Mouse (Mus musculus): ENCODE measurements around the gene Gmds. TPM values are rescaled to one million over a fixed set of nuclear protein-coding genes. Genes with fewer than 3 reads are reported as not detected.

The Gmds gene
- polyA plus RNA-seq, 1 experiment from 2014 or later = 35.6 TPM

- H3K27ac ChIP-seq (replicated peaks; ENCODE audit: low read depth, low read length) = no peak overlapping the region
- H3K36me3 ChIP-seq (replicated peaks; ENCODE audit: control insufficient read depth, insufficient read depth, low read depth, low read length) = no peaks in the 10 kb centered on the region
- ATAC-seq (replicated peaks; ENCODE audit: insufficient number of reproducible peaks, low FRiP score, low TSS enrichment, low read depth) = no peak
- no peak overlapping the region for H3K9ac ChIP-seq (replicated peaks; ENCODE audit: low read length)
- H3K27me3 ChIP-seq (ENCODE audit: control insufficient read depth, insufficient read depth, low read length) = no peaks in the 10 kb centered on the region
- H3K4me2 ChIP-seq (ENCODE audit: low read depth, low read length) = no peak overlapping the region
- H3K4me1 ChIP-seq (ENCODE audit: control insufficient read depth, insufficient read depth, low read length) = no peaks in the 10 kb centered on the region
- DNase-seq (ENCODE audit: low spot score) = no peak
- WGBS = 61% methylated on average over 3 of the region's 3 CpGs
- no peak overlapping the region for H3K4me3 ChIP-seq (ENCODE audit: low read depth, low read length)
- H3K9me3 ChIP-seq (replicated peaks; ENCODE audit: control insufficient read depth, low read length) = no peaks in the 10 kb centered on the region
Observed at GRCm38 (mm10) chr13:32294416-32295195, 43.9 kb downstream of the Gmds start.

GRCm38 (mm10) chr13:32272937-32273496 is 65.5 kb downstream of the Gmds start:
- ATAC-seq (replicated peaks; ENCODE audit: insufficient number of reproducible peaks, low FRiP score, low TSS enrichment, low read depth) (no peak), DNase-seq (ENCODE audit: low spot score) (no peak)
- no peaks in the 10 kb centered on the region for H3K36me3 ChIP-seq (replicated peaks; ENCODE audit: control insufficient read depth, insufficient read depth, low read depth, low read length)
- no peaks in the 10 kb centered on the region for H3K9me3 ChIP-seq (replicated peaks; ENCODE audit: control insufficient read depth, low read length)
- no peak overlapping the region for H3K9ac ChIP-seq (replicated peaks; ENCODE audit: low read length)
- no peak overlapping the region for H3K4me3 ChIP-seq (ENCODE audit: low read depth, low read length)
- H3K4me2 ChIP-seq (ENCODE audit: low read depth, low read length) = no peak overlapping the region
- no peak overlapping the region for H3K27ac ChIP-seq (replicated peaks; ENCODE audit: low read depth, low read length)
- no peaks in the 10 kb centered on the region for H3K4me1 ChIP-seq (ENCODE audit: control insufficient read depth, insufficient read depth, low read length)
- H3K27me3 ChIP-seq (ENCODE audit: control insufficient read depth, insufficient read depth, low read length) = no peaks in the 10 kb centered on the region
- 87% methylated on average over 2 of the region's 2 CpGs for WGBS

GRCm38 (mm10) chr13:32269757-32270156 is 68.8 kb downstream of the Gmds start:
- 70% methylated on average over 2 of the region's 2 CpGs for WGBS
- no peak overlapping the region for H3K4me3 ChIP-seq (ENCODE audit: low read depth, low read length)
- no peak overlapping the region for H3K27ac ChIP-seq (replicated peaks; ENCODE audit: low read depth, low read length)
- no peak overlapping the region for H3K4me2 ChIP-seq (ENCODE audit: low read depth, low read length)
- no peak overlapping the region for H3K9ac ChIP-seq (replicated peaks; ENCODE audit: low read length)
- no peaks in the 10 kb centered on the region for H3K27me3 ChIP-seq (ENCODE audit: control insufficient read depth, insufficient read depth, low read length)
- ATAC-seq (replicated peaks; ENCODE audit: insufficient number of reproducible peaks, low FRiP score, low TSS enrichment, low read depth) = no peak
- no peaks in the 10 kb centered on the region; the same call in 1 of the 2 replicates for H3K4me1 ChIP-seq (ENCODE audit: control insufficient read depth, insufficient read depth, low read length)
- H3K36me3 ChIP-seq (replicated peaks; ENCODE audit: control insufficient read depth, insufficient read depth, low read depth, low read length) = no peaks in the 10 kb centered on the region
- H3K9me3 ChIP-seq (replicated peaks; ENCODE audit: control insufficient read depth, low read length) = no peaks in the 10 kb centered on the region
- no peak for DNase-seq (ENCODE audit: low spot score)

- H3K4me1 ChIP-seq (ENCODE audit: control insufficient read depth, insufficient read depth, low read length) = no peaks in the 10 kb centered on the region; the same call in 1 of the 2 replicates
- H3K9ac ChIP-seq (replicated peaks; ENCODE audit: low read length) = no peak overlapping the region
- H3K4me2 ChIP-seq (ENCODE audit: low read depth, low read length) = no peak overlapping the region
- 74% methylated on average over 2 of the region's 2 CpGs for WGBS
- no peak for DNase-seq (ENCODE audit: low spot score)
- H3K27ac ChIP-seq (replicated peaks; ENCODE audit: low read depth, low read length) = no peak overlapping the region
- H3K4me3 ChIP-seq (ENCODE audit: low read depth, low read length) = no peak overlapping the region
- H3K9me3 ChIP-seq (replicated peaks; ENCODE audit: control insufficient read depth, low read length) = no peaks in the 10 kb centered on the region
- ATAC-seq (replicated peaks; ENCODE audit: insufficient number of reproducible peaks, low FRiP score, low TSS enrichment, low read depth) = no peak
- no peaks in the 10 kb centered on the region for H3K27me3 ChIP-seq (ENCODE audit: control insufficient read depth, insufficient read depth, low read length)
- no peaks in the 10 kb centered on the region for H3K36me3 ChIP-seq (replicated peaks; ENCODE audit: control insufficient read depth, insufficient read depth, low read depth, low read length)
Observed at GRCm38 (mm10) chr13:32269261-32269660, 69.3 kb downstream of the Gmds start.

- ATAC-seq (replicated peaks; ENCODE audit: insufficient number of reproducible peaks, low FRiP score, low TSS enrichment, low read depth) = no peak
- no peaks in the 10 kb centered on the region for H3K9me3 ChIP-seq (replicated peaks; ENCODE audit: control insufficient read depth, low read length)
- H3K36me3 ChIP-seq (replicated peaks; ENCODE audit: control insufficient read depth, insufficient read depth, low read depth, low read length) = no peaks in the 10 kb centered on the region
- H3K4me3 ChIP-seq (ENCODE audit: low read depth, low read length) = no peak overlapping the region
- H3K4me2 ChIP-seq (ENCODE audit: low read depth, low read length) = no peak overlapping the region
- 22% methylated on average over 3 of the region's 3 CpGs for WGBS
- H3K27ac ChIP-seq (replicated peaks; ENCODE audit: low read depth, low read length) = no peak overlapping the region
- H3K4me1 ChIP-seq (ENCODE audit: control insufficient read depth, insufficient read depth, low read length) = no peaks in the 10 kb centered on the region; the same call in 1 of the 2 replicates
- no peak for DNase-seq (ENCODE audit: low spot score)
- H3K9ac ChIP-seq (replicated peaks; ENCODE audit: low read length) = no peak overlapping the region
- no peaks in the 10 kb centered on the region for H3K27me3 ChIP-seq (ENCODE audit: control insufficient read depth, insufficient read depth, low read length)
Observed at GRCm38 (mm10) chr13:32268284-32268683, 70.3 kb downstream of the Gmds start.

- H3K27me3 ChIP-seq (ENCODE audit: control insufficient read depth, insufficient read depth, low read length) = no peaks in the 10 kb centered on the region
- H3K4me1 ChIP-seq (ENCODE audit: control insufficient read depth, insufficient read depth, low read length) = no peaks in the 10 kb centered on the region; the same call in 1 of the 2 replicates
- H3K4me2 ChIP-seq (ENCODE audit: low read depth, low read length) = no peak overlapping the region
- no peaks in the 10 kb centered on the region for H3K9me3 ChIP-seq (replicated peaks; ENCODE audit: control insufficient read depth, low read length)
- no peak overlapping the region for H3K27ac ChIP-seq (replicated peaks; ENCODE audit: low read depth, low read length)
- no peaks in the 10 kb centered on the region for H3K36me3 ChIP-seq (replicated peaks; ENCODE audit: control insufficient read depth, insufficient read depth, low read depth, low read length)
- no peak for ATAC-seq (replicated peaks; ENCODE audit: insufficient number of reproducible peaks, low FRiP score, low TSS enrichment, low read depth)
- no peak overlapping the region for H3K4me3 ChIP-seq (ENCODE audit: low read depth, low read length)
- H3K9ac ChIP-seq (replicated peaks; ENCODE audit: low read length) = no peak overlapping the region
- DNase-seq (ENCODE audit: low spot score) = no peak
- WGBS = 28% methylated on average over 2 of the region's 2 CpGs
Observed at GRCm38 (mm10) chr13:32267184-32267775, 71.3 kb downstream of the Gmds start.

- Histone ChIP-seq H3K9me3 (replicated peaks; ENCODE audit: control insufficient read depth, low read length) (no peaks in the 10 kb centered on the region), H3K4me2 (ENCODE audit: low read depth, low read length) (no peak overlapping the region), H3K27me3 (ENCODE audit: control insufficient read depth, insufficient read depth, low read length) (no peaks in the 10 kb centered on the region), H3K36me3 (replicated peaks; ENCODE audit: control insufficient read depth, insufficient read depth, low read depth, low read length) (no peaks in the 10 kb centered on the region), H3K4me1 (ENCODE audit: control insufficient read depth, insufficient read depth, low read length) (no peaks in the 10 kb centered on the region; the same call in 1 of the 2 replicates), H3K27ac (replicated peaks; ENCODE audit: low read depth, low read length) (no peak overlapping the region), H3K4me3 (ENCODE audit: low read depth, low read length) (no peak overlapping the region), H3K9ac (replicated peaks; ENCODE audit: low read length) (no peak overlapping the region)
- ATAC-seq (replicated peaks; ENCODE audit: insufficient number of reproducible peaks, low FRiP score, low TSS enrichment, low read depth) (no peak), DNase-seq (ENCODE audit: low spot score) (peak; percentile 26)
- 45% methylated on average over 3 of the region's 3 CpGs for WGBS
Observed at GRCm38 (mm10) chr13:32266721-32267120, 71.8 kb downstream of the Gmds start.

GRCm38 (mm10) chr13:32256121-32256520 is 82.4 kb downstream of the Gmds start:
- Histone ChIP-seq H3K4me1 (ENCODE audit: control insufficient read depth, insufficient read depth, low read length) (no peaks in the 10 kb centered on the region), H3K9ac (replicated peaks; ENCODE audit: low read length) (no peak overlapping the region), H3K27me3 (ENCODE audit: control insufficient read depth, insufficient read depth, low read length) (no peaks in the 10 kb centered on the region), H3K4me2 (ENCODE audit: low read depth, low read length) (no peak overlapping the region), H3K4me3 (ENCODE audit: low read depth, low read length) (no peak overlapping the region), H3K27ac (replicated peaks; ENCODE audit: low read depth, low read length) (no peak overlapping the region), H3K36me3 (replicated peaks; ENCODE audit: control insufficient read depth, insufficient read depth, low read depth, low read length) (no peaks in the 10 kb centered on the region), H3K9me3 (replicated peaks; ENCODE audit: control insufficient read depth, low read length) (no peaks in the 10 kb centered on the region)
- 74% methylated on average over 2 of the region's 2 CpGs for WGBS
- ATAC-seq (replicated peaks; ENCODE audit: insufficient number of reproducible peaks, low FRiP score, low TSS enrichment, low read depth) (no peak), DNase-seq (ENCODE audit: low spot score) (no peak)

All from embryonic facial prominence, embryonic 11.5 days (tissue).